Mouse (Mus musculus) neural tube, embryonic 12.5 days (tissue): Measurements from ENCODE around the gene Hibadh. TPM values are rescaled to one million over a fixed set of nuclear protein-coding genes. Genes with fewer than 3 reads are reported as not detected.

ENCODE experiments used
- ATAC-seq: fragments of 200-750 bp; cut with Nextera tagmentation; 2 replicates; pipeline ENCODE4 v1.8.0; 2017; ENCODE audit warnings: low read depth, mild to moderate bottlenecking, moderate TSS enrichment, moderate library complexity; ENCODE audit not compliant: low FRiP score
- H3K27ac ChIP-seq: fragments of 300-500 bp; sonication (generic); 2 replicates; pipeline ENCODE4 v1.5.1; 2016
- H3K27me3 ChIP-seq: fragments of 300-500 bp; sonication (generic); replicated peaks from 2 replicates; pipeline ENCODE4 v1.6.1; 2016; ENCODE audit warnings: mild to moderate bottlenecking
- H3K36me3 ChIP-seq: fragments of 300-500 bp; sonication (generic); 2 replicates; pipeline ENCODE4 v1.6.1; 2016; ENCODE audit warnings: mild to moderate bottlenecking
- H3K4me1 ChIP-seq: fragments of 300-500 bp; sonication (generic); 2 replicates; pipeline ENCODE4 v1.6.1; 2016
- H3K4me2 ChIP-seq: fragments of 300-500 bp; sonication (generic); replicated peaks from 2 replicates; pipeline ENCODE4 v1.6.1; 2016; ENCODE audit warnings: mild to moderate bottlenecking
- H3K4me3 ChIP-seq: fragments of 300-500 bp; sonication (generic); 2 replicates; pipeline ENCODE4 v1.5.1; 2016
- H3K9ac ChIP-seq: fragments of 300-500 bp; sonication (generic); 2 replicates; pipeline ENCODE4 v1.6.1; 2016; ENCODE audit warnings: mild to moderate bottlenecking
- H3K9me3 ChIP-seq: fragments of 300-500 bp; sonication (generic); 2 replicates; pipeline ENCODE4 v1.6.1; 2016; ENCODE audit warnings: mild to moderate bottlenecking
- WGBS: fragments of 180-500 bp; shearing (Covaris S2); methylation state at CpG from one replicate; pipeline ENCODE4 v1.1.7; 2016; 5-methylcytosine and 5-hydroxymethylcytosine counted together
- polyA plus RNA-seq: library from polyadenylated mRNA; unstranded; fragments of >200 nt; fragmentation: Nextera tagmentation; extraction: Ambion mirVana; gene quantifications from 2 replicates; pipeline ENCODE4 v1.2.1, GENCODE M21; 2016

The Hibadh gene
- polyA plus RNA-seq, 1 experiment from 2014 or later: 63.8 TPM

GRCm38 (mm10) chr6:52539911-52540310 lies 100.3 kb downstream of the Hibadh start:
- Histone ChIP-seq H3K4me1 (peaks cover 16% of the 10 kb centered on the region; the same call in 1 of the 2 replicates), H3K36me3 (0 out of 2 replicates have a peak, but pooled peaks cover 6% of the 10 kb centered on the region), H3K9ac (no peak overlapping the region), H3K27me3 (no peaks in the 10 kb centered on the region), H3K9me3 (peaks cover 6% of the 10 kb centered on the region), H3K4me2 (no peak overlapping the region), H3K4me3 (no peak overlapping the region), H3K27ac (no peak overlapping the region)
- 6% methylated on average over 2 of the region's 2 CpGs for WGBS
- ATAC-seq: no peak

- Histone ChIP-seq H3K4me2 (no peak overlapping the region), H3K9ac (no peak overlapping the region), H3K27ac (no peak overlapping the region), H3K27me3 (no peaks in the 10 kb centered on the region), H3K36me3 (0 out of 2 replicates have a peak, but pooled peaks cover 6% of the 10 kb centered on the region), H3K4me1 (peaks cover 6% of the 10 kb centered on the region; the same call in 1 of the 2 replicates), H3K9me3 (peaks cover 6% of the 10 kb centered on the region), H3K4me3 (no peak overlapping the region)
- no peak for ATAC-seq
- WGBS: 73% methylated on average over 11 of the region's 11 CpGs
Observed at GRCm38 (mm10) chr6:52535072-52535704, 105.0 kb downstream of the Hibadh start.

GRCm38 (mm10) chr6:52532144-52532492 lies 108.1 kb downstream of the Hibadh start:
- H3K27me3 ChIP-seq: no peaks in the 10 kb centered on the region
- H3K9me3 ChIP-seq: peaks cover 3% of the 10 kb centered on the region
- ATAC-seq: no peak
- no peak overlapping the region for H3K4me2 ChIP-seq
- H3K4me3 ChIP-seq: no peak overlapping the region
- WGBS: 79% methylated on average over 8 of the region's 8 CpGs
- no peak overlapping the region for H3K27ac ChIP-seq
- no peaks in the 10 kb centered on the region for H3K4me1 ChIP-seq
- no peaks in the 10 kb centered on the region for H3K36me3 ChIP-seq
- H3K9ac ChIP-seq: no peak overlapping the region

GRCm38 (mm10) chr6:52531366-52532143 lies 108.6 kb downstream of the Hibadh start:
- Histone ChIP-seq H3K36me3 (no peaks in the 10 kb centered on the region), H3K27ac (no peak overlapping the region), H3K4me3 (no peak overlapping the region), H3K9ac (no peak overlapping the region), H3K4me1 (no peaks in the 10 kb centered on the region), H3K27me3 (no peaks in the 10 kb centered on the region), H3K4me2 (no peak overlapping the region), H3K9me3 (no peaks in the 10 kb centered on the region)
- 86% methylated on average over 19 of the region's 19 CpGs for WGBS
- ATAC-seq: no peak

- no peaks in the 10 kb centered on the region for H3K27me3 ChIP-seq
- no peaks in the 10 kb centered on the region for H3K4me1 ChIP-seq
- H3K9ac ChIP-seq: no peak overlapping the region
- no peak overlapping the region for H3K27ac ChIP-seq
- no peak overlapping the region for H3K4me2 ChIP-seq
- no peak overlapping the region for H3K4me3 ChIP-seq
- WGBS: 88% methylated on average over 10 of the region's 10 CpGs
- ATAC-seq: no peak
- H3K36me3 ChIP-seq: no peaks in the 10 kb centered on the region
- no peaks in the 10 kb centered on the region for H3K9me3 ChIP-seq
Observed at GRCm38 (mm10) chr6:52530861-52531260, 109.3 kb downstream of the Hibadh start.

- ATAC-seq: no peak
- Histone ChIP-seq H3K4me3 (no peak overlapping the region), H3K4me1 (no peaks in the 10 kb centered on the region), H3K36me3 (no peaks in the 10 kb centered on the region), H3K9ac (no peak overlapping the region), H3K27me3 (no peaks in the 10 kb centered on the region), H3K4me2 (no peak overlapping the region), H3K27ac (no peak overlapping the region), H3K9me3 (no peaks in the 10 kb centered on the region)
- 50% methylated on average over 2 of the region's 2 CpGs for WGBS
Observed at GRCm38 (mm10) chr6:52524226-52524625, 116.0 kb downstream of the Hibadh start.

- H3K9ac ChIP-seq: no peak overlapping the region
Observed at GRCm38 (mm10) chr6:52518704-52519103, 121.5 kb downstream of the Hibadh start.

GRCm38 (mm10) chr6:52517272-52517671 lies 122.9 kb downstream of the Hibadh start:
- Histone ChIP-seq H3K4me3 (no peak overlapping the region), H3K9ac (no peak overlapping the region), H3K27ac (no peak overlapping the region), H3K9me3 (no peaks in the 10 kb centered on the region), H3K4me1 (peaks cover 9% of the 10 kb centered on the region), H3K36me3 (no peaks in the 10 kb centered on the region), H3K27me3 (no peaks in the 10 kb centered on the region), H3K4me2 (no peak overlapping the region)
- ATAC-seq: no peak
- 68% methylated on average over 5 of the region's 5 CpGs for WGBS

More at GRCm38 (mm10) chr6:52518704-52519103, 121.5 kb downstream of the Hibadh start:
- no peaks in the 10 kb centered on the region for H3K9me3 ChIP-seq
- H3K27me3 ChIP-seq: no peaks in the 10 kb centered on the region
- ATAC-seq: no peak
- H3K4me3 ChIP-seq: no peak overlapping the region
- no peak overlapping the region for H3K4me2 ChIP-seq
- H3K4me1 ChIP-seq: 0 out of 2 replicates have a peak, but pooled peaks cover 4% of the 10 kb centered on the region
- no peak overlapping the region for H3K27ac ChIP-seq
- WGBS: 81% methylated on average over 10 of the region's 10 CpGs
- no peaks in the 10 kb centered on the region for H3K36me3 ChIP-seq

- Histone ChIP-seq H3K36me3 (no peaks in the 10 kb centered on the region), H3K4me2 (peak overlapping the region; percentile 32), H3K9me3 (no peaks in the 10 kb centered on the region), H3K27me3 (no peaks in the 10 kb centered on the region), H3K4me3 (no peak overlapping the region), H3K27ac (no peak overlapping the region), H3K4me1 (peaks cover 9% of the 10 kb centered on the region), H3K9ac (no peak overlapping the region)
- WGBS: 3% methylated on average over 4 of the region's 4 CpGs
- ATAC-seq: no peak
Observed at GRCm38 (mm10) chr6:52513876-52514405, 126.2 kb downstream of the Hibadh start.

- no peak overlapping the region for H3K27ac ChIP-seq
- H3K4me3 ChIP-seq: no peak overlapping the region
- ATAC-seq: no peak
- WGBS: 91% methylated on average over 3 of the region's 3 CpGs
- no peaks in the 10 kb centered on the region for H3K9me3 ChIP-seq
- H3K4me2 ChIP-seq: no peak overlapping the region
- H3K36me3 ChIP-seq: no peaks in the 10 kb centered on the region
- H3K9ac ChIP-seq: no peak overlapping the region
- H3K4me1 ChIP-seq: peaks cover 6% of the 10 kb centered on the region
- no peaks in the 10 kb centered on the region for H3K27me3 ChIP-seq
Observed at GRCm38 (mm10) chr6:52508789-52509188, 131.4 kb downstream of the Hibadh start.

- 92% methylated on average over 7 of the region's 7 CpGs for WGBS
- H3K9ac ChIP-seq: no peak overlapping the region
- ATAC-seq: no peak
- no peak overlapping the region for H3K27ac ChIP-seq
- no peaks in the 10 kb centered on the region for H3K27me3 ChIP-seq
- H3K4me1 ChIP-seq: no peaks in the 10 kb centered on the region
- H3K4me2 ChIP-seq: no peak overlapping the region
- H3K4me3 ChIP-seq: no peak overlapping the region
- H3K9me3 ChIP-seq: no peaks in the 10 kb centered on the region
- H3K36me3 ChIP-seq: no peaks in the 10 kb centered on the region
Observed at GRCm38 (mm10) chr6:52507946-52508345, 132.2 kb downstream of the Hibadh start.

GRCm38 (mm10) chr6:52507171-52507570 lies 133.0 kb downstream of the Hibadh start:
- Histone ChIP-seq H3K27me3 (no peaks in the 10 kb centered on the region), H3K4me2 (no peak overlapping the region), H3K36me3 (no peaks in the 10 kb centered on the region), H3K9ac (no peak overlapping the region), H3K4me1 (no peaks in the 10 kb centered on the region), H3K9me3 (no peaks in the 10 kb centered on the region), H3K27ac (no peak overlapping the region), H3K4me3 (no peak overlapping the region)
- no peak for ATAC-seq
- WGBS: 74% methylated on average over 5 of the region's 5 CpGs
